Comparison of ENCODE assay signal across 8 mouse cellular contexts in genomic region chr11:102406900-102407833, GRCm38 (mm10). TPM values are rescaled to one million over a fixed set of nuclear protein-coding genes. Genes with fewer than 3 reads are reported as not detected.
DNase-seq lines count a peak whose midpoint lies in the region; ATAC-seq and TF ChIP-seq lines count a peak whose summit lies in the region.

No protein-coding gene starts in this region.

- H3K4me1 ChIP-seq in embryonic facial prominence, embryonic 12.5 days = peaks cover 28% of the 10 kb centered on the region
- peaks cover 18% of the 10 kb centered on the region for H3K4me1 ChIP-seq in kidney, adult 2 months (ENCODE audit: control insufficient read depth, insufficient read depth, low read length)
- peaks cover 8% of the 10 kb centered on the region for H3K4me1 ChIP-seq in limb, embryonic 14.5 days (ENCODE audit: control insufficient read depth, insufficient read depth, low read length)
- peaks cover 42% of the 10 kb centered on the region for H3K4me1 ChIP-seq in midbrain, embryonic 15.5 days

- H3K9me3 ChIP-seq in embryonic facial prominence, embryonic 12.5 days = no peaks in the 10 kb centered on the region
- H3K9me3 ChIP-seq in limb, embryonic 14.5 days (ENCODE audit: control insufficient read depth, low read length) = no peaks in the 10 kb centered on the region
- no peaks in the 10 kb centered on the region for H3K9me3 ChIP-seq in midbrain, embryonic 15.5 days

- ATAC-seq in embryonic facial prominence, embryonic 12.5 days (ENCODE audit: insufficient number of reproducible peaks, insufficient read depth, low FRiP score, low TSS enrichment) = peak; percentile 43; the same call in 1 of the 2 replicates
- peak; percentile 73 for ATAC-seq in limb, embryonic 14.5 days (ENCODE audit: low FRiP score, low read depth)
- ATAC-seq in midbrain, embryonic 15.5 days (replicated peaks) = peak; percentile 69

- H3K4me2 ChIP-seq in embryonic facial prominence, embryonic 12.5 days (replicated peaks) = peak overlapping the region; percentile 83
- peak overlapping the region; percentile 96 for H3K4me2 ChIP-seq in limb, embryonic 14.5 days (replicated peaks; ENCODE audit: low read depth, low read length, severe bottlenecking)
- H3K4me2 ChIP-seq in midbrain, embryonic 15.5 days = peak overlapping the region; percentile 83

- peak overlapping the region; percentile 87 for H3K27ac ChIP-seq in embryonic facial prominence, embryonic 12.5 days
- H3K27ac ChIP-seq in kidney, adult 2 months (ENCODE audit: insufficient read depth, low read depth, low read length) = peak overlapping the region; percentile 97
- H3K27ac ChIP-seq in limb, embryonic 14.5 days (replicated peaks; ENCODE audit: low read depth, low read length) = peak overlapping the region; percentile 83
- H3K27ac ChIP-seq in midbrain, embryonic 15.5 days = peak overlapping the region; percentile 86

- 0 out of 2 replicates have a peak, but pooled peaks have one; percentile 0 for TF ChIP-seq CTCF in kidney, adult 2 months (conservative IDR thresholded peaks at IDR 0.05; ENCODE audit: insufficient read depth, insufficient read length, low read depth, low read length)

- peaks cover 5% of the 10 kb centered on the region for H3K27me3 ChIP-seq in embryonic facial prominence, embryonic 12.5 days
- H3K27me3 ChIP-seq in kidney, adult 2 months (replicated peaks; ENCODE audit: control insufficient read depth, insufficient read depth, low read length) = no peaks in the 10 kb centered on the region
- peaks cover 3% of the 10 kb centered on the region; the same call in 1 of the 2 replicates for H3K27me3 ChIP-seq in limb, embryonic 14.5 days (ENCODE audit: control insufficient read depth, insufficient read depth, low read length)
- H3K27me3 ChIP-seq in midbrain, embryonic 15.5 days (replicated peaks) = no peaks in the 10 kb centered on the region

- under 1% methylated on average over 79 of the region's 85 CpGs for WGBS in embryonic facial prominence, embryonic 12.5 days
- under 1% methylated on average over 85 of the region's 85 CpGs for WGBS in kidney, adult 2 months
- 2% methylated on average over 70 of the region's 85 CpGs for WGBS in limb, embryonic 14.5 days
- WGBS in midbrain, embryonic 15.5 days = under 1% methylated on average over 85 of the region's 85 CpGs

- H3K4me3 ChIP-seq in embryonic facial prominence, embryonic 12.5 days = peak overlapping the region; percentile 80
- H3K4me3 ChIP-seq in kidney, adult 2 months (ENCODE audit: insufficient read depth, low read depth, low read length) = peak overlapping the region; percentile 81
- peak overlapping the region; percentile 67 for H3K4me3 ChIP-seq in limb, embryonic 14.5 days (replicated peaks; ENCODE audit: low read length)
- peak overlapping the region; percentile 91 for H3K4me3 ChIP-seq in midbrain, embryonic 15.5 days

- DNase-seq in 416B (ENCODE audit: low read depth) = peak; percentile 90
- peak; percentile 96 to 99 for DNase-seq in adrenal gland, postnatal 36 days
- peak; percentile 92 to 95 for DNase-seq in heart, adult 18-20 months
- DNase-seq in kidney, adult 2 months = peak; percentile 95
- peak; percentile 90 for DNase-seq in limb, embryonic 14.5 days (ENCODE audit: low spot score)
- DNase-seq in spleen, adult 18-20 months = peak; percentile 87 to 96

- peak overlapping the region; percentile 85 for H3K9ac ChIP-seq in embryonic facial prominence, embryonic 12.5 days
- H3K9ac ChIP-seq in limb, embryonic 14.5 days (ENCODE audit: low read depth, low read length, severe bottlenecking) = peak overlapping the region; percentile 72
- H3K9ac ChIP-seq in midbrain, embryonic 15.5 days = peak overlapping the region; percentile 86

- peaks cover 28% of the 10 kb centered on the region for H3K36me3 ChIP-seq in embryonic facial prominence, embryonic 12.5 days
- peaks cover 6% of the 10 kb centered on the region for H3K36me3 ChIP-seq in kidney, adult 2 months (ENCODE audit: control insufficient read depth, insufficient read depth, low read length)
- H3K36me3 ChIP-seq in limb, embryonic 14.5 days (ENCODE audit: control insufficient read depth, insufficient read depth, low read length) = peaks cover 30% of the 10 kb centered on the region
- H3K36me3 ChIP-seq in midbrain, embryonic 15.5 days (replicated peaks) = peaks cover 8% of the 10 kb centered on the region; the same call in 1 of the 2 replicates

- TF ChIP-seq POLR2A in kidney, adult 2 months (IDR thresholded peaks at IDR 0.05; ENCODE audit: low read depth, low read length) = peak; percentile 24
- TF ChIP-seq POLR2A in limb, embryonic 14.5 days (IDR thresholded peaks at IDR 0.05; ENCODE audit: borderline replicate concordance, extremely low read depth, insufficient read depth, insufficient read length) = peak; percentile 45; the same call in 1 of the 2 replicates

RNA-seq across cellular contexts. Expression of gene Slc25a39, which starts 0.6 kb away (rescaled TPM):
- total RNA-seq in adrenal gland, postnatal 36 days (2021) = 100 to 1,000 TPM; 453 to 470 TPM
- 188 and 189 TPM in 2 replicates for polyA plus RNA-seq in embryonic facial prominence, embryonic 12.5 days (2016; fragmentation: Nextera tagmentation; extraction: Ambion mirVana)
- total RNA-seq in heart, adult 18-20 months (2021) = 100 to 1,000 TPM; 187 to 194 TPM
- polyA plus RNA-seq in kidney, adult 2 months (2012; rRNA removed) = 1,128 and 1,486 TPM in 2 replicates
- polyA plus RNA-seq in limb, embryonic 14.5 days (2012; rRNA removed) = 120 and 181 TPM in 2 replicates
- 179 and 195 TPM in 2 replicates for polyA plus RNA-seq in limb, embryonic 14.5 days (2014; fragmentation: Nextera tagmentation; extraction: Ambion mirVana)
- polyA plus RNA-seq in midbrain, embryonic 15.5 days (2015; fragmentation: Nextera tagmentation; extraction: Ambion mirVana) = 146 and 168 TPM in 2 replicates

RNA-seq across cellular contexts. Expression of gene Rundc3a, which starts 14.0 kb away (rescaled TPM):
- 10 to 100 TPM; 29.1 to 29.6 TPM for total RNA-seq in adrenal gland, postnatal 36 days (2021)
- polyA plus RNA-seq in embryonic facial prominence, embryonic 12.5 days (2016; fragmentation: Nextera tagmentation; extraction: Ambion mirVana) = 15.9 and 20.4 TPM in 2 replicates
- under 1 TPM in 1 of 2 experiments, not detected in 1; 0.64 TPM for total RNA-seq in heart, adult 18-20 months (2021)
- 2.6 and 3.4 TPM in 2 replicates for polyA plus RNA-seq in kidney, adult 2 months (2012; rRNA removed)
- polyA plus RNA-seq in limb, embryonic 14.5 days (2012; rRNA removed) = 2.9 and 3.2 TPM in 2 replicates
- 1.0 and 1.1 TPM in 2 replicates for polyA plus RNA-seq in limb, embryonic 14.5 days (2014; fragmentation: Nextera tagmentation; extraction: Ambion mirVana)
- 160 and 165 TPM in 2 replicates for polyA plus RNA-seq in midbrain, embryonic 15.5 days (2015; fragmentation: Nextera tagmentation; extraction: Ambion mirVana)

RNA-seq across cellular contexts. Expression of gene Grn, which starts 22.9 kb away (rescaled TPM):
- 100 to 1,000 TPM; 181 to 214 TPM for total RNA-seq in adrenal gland, postnatal 36 days (2021)
- 116 and 126 TPM in 2 replicates for polyA plus RNA-seq in embryonic facial prominence, embryonic 12.5 days (2016; fragmentation: Nextera tagmentation; extraction: Ambion mirVana)
- 10 to 100 TPM; 82.0 to 98.0 TPM for total RNA-seq in heart, adult 18-20 months (2021)
- 184 and 195 TPM in 2 replicates for polyA plus RNA-seq in kidney, adult 2 months (2012; rRNA removed)
- 120 and 135 TPM in 2 replicates for polyA plus RNA-seq in limb, embryonic 14.5 days (2012; rRNA removed)
- polyA plus RNA-seq in limb, embryonic 14.5 days (2014; fragmentation: Nextera tagmentation; extraction: Ambion mirVana) = 118 and 133 TPM in 2 replicates
- 75.2 and 82.0 TPM in 2 replicates for polyA plus RNA-seq in midbrain, embryonic 15.5 days (2015; fragmentation: Nextera tagmentation; extraction: Ambion mirVana)

RNA-seq across cellular contexts. Expression of gene Fam171a2, which starts 40.3 kb away (rescaled TPM):
- 1 to 10 TPM; 5.8 to 6.1 TPM for total RNA-seq in adrenal gland, postnatal 36 days (2021)
- 13.5 and 15.3 TPM in 2 replicates for polyA plus RNA-seq in embryonic facial prominence, embryonic 12.5 days (2016; fragmentation: Nextera tagmentation; extraction: Ambion mirVana)
- total RNA-seq in heart, adult 18-20 months (2021) = 1 to 10 TPM; 3.4 to 4.8 TPM
- polyA plus RNA-seq in kidney, adult 2 months (2012; rRNA removed) = 18.9 and 20.4 TPM in 2 replicates
- 56.8 and 85.1 TPM in 2 replicates for polyA plus RNA-seq in limb, embryonic 14.5 days (2012; rRNA removed)
- polyA plus RNA-seq in limb, embryonic 14.5 days (2014; fragmentation: Nextera tagmentation; extraction: Ambion mirVana) = 8.9 and 10.0 TPM in 2 replicates
- polyA plus RNA-seq in midbrain, embryonic 15.5 days (2015; fragmentation: Nextera tagmentation; extraction: Ambion mirVana) = 28.7 and 36.4 TPM in 2 replicates

RNA-seq across cellular contexts. Expression of gene Slc4a1, which starts 41.2 kb away (rescaled TPM):
- 1 to 10 TPM in 1 of 2 experiments, under 1 TPM in 1; 0.56 to 1.8 TPM for total RNA-seq in adrenal gland, postnatal 36 days (2021)
- polyA plus RNA-seq in embryonic facial prominence, embryonic 12.5 days (2016; fragmentation: Nextera tagmentation; extraction: Ambion mirVana) = 24.5 and 26.4 TPM in 2 replicates
- 1 to 10 TPM; 1.4 to 2.3 TPM for total RNA-seq in heart, adult 18-20 months (2021)
- polyA plus RNA-seq in kidney, adult 2 months (2012; rRNA removed) = 79.5 and 90.6 TPM in 2 replicates
- polyA plus RNA-seq in limb, embryonic 14.5 days (2012; rRNA removed) = 3.5 and 4.3 TPM in 2 replicates
- polyA plus RNA-seq in limb, embryonic 14.5 days (2014; fragmentation: Nextera tagmentation; extraction: Ambion mirVana) = 2.8 and 6.6 TPM in 2 replicates
- 2.9 and 3.8 TPM in 2 replicates for polyA plus RNA-seq in midbrain, embryonic 15.5 days (2015; fragmentation: Nextera tagmentation; extraction: Ambion mirVana)

Comparison
In these comparisons a context has a peak if more than half of its experiments do, and no peak if none do; other contexts are left out.
1. Peak in every context shown above with its lines: DNase-seq, ATAC-seq, H3K4me3 ChIP-seq and H3K27ac ChIP-seq.